Mouse (Mus musculus): ENCODE data around the gene Pnkd. TPM values are rescaled to one million over a fixed set of nuclear protein-coding genes. Genes with fewer than 3 reads are reported as not detected.
A peak's percentile ranks its signal among the peaks of the same experiment; 100 is the strongest.

The Pnkd gene
- total and polyA plus RNA-seq, 3 experiments: 45.5 to 318 (median 154) TPM

DNA sequence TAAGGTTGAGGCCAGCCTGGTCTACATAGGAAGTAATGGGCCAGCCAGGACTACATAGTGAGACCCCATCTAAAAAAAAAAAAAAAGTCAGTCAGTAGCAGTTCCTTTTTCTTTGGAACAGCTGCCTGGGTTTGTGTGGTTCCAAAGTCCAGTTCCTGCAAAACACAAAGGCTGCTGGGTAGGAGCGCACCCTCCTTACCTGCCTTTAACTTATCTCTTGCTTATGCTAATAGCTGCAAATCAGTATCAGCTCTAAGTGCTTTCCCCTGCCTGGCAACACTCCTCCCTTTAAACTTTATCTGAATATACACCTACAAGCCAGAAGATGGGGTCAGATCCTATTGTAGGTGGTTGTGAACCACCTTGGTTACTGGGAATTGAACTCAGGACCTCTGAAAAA, 22.4 kb downstream of the Pnkd start:
- in situ Hi-C loops (cut with MboI; ENCODE audit: low pct_ligation_motif_present, low pct_unique_long_range_greater_than_20kb, low sequenced_read_pairs): loop anchor here (5.0 kb wide), 1 partner anchor 55 kb away; the partner anchor contains the start of gene Catip
- no peak for DNase-seq (ENCODE audit: extremely low read depth)
- Histone ChIP-seq H3K9me3 (replicated peaks; ENCODE audit: low read length) (peaks cover 2% of the 10 kb centered on the region), H3K27me3 (replicated peaks) (no peaks in the 10 kb centered on the region), H3K27ac (ENCODE audit: insufficient read depth, low read depth) (no peak overlapping the region), H3K79me2 (replicated peaks; ENCODE audit: control insufficient read depth, extremely low read depth, insufficient read depth, poor library complexity, severe bottlenecking) (peaks cover 9% of the 10 kb centered on the region), H3K4me2 (ENCODE audit: insufficient read depth, low read depth, poor library complexity, severe bottlenecking) (no peak overlapping the region), H3K36me3 (replicated peaks in 1 of 2; ENCODE audit: control insufficient read depth in 1 of 2, insufficient read depth in 1 of 2, low read length in 1 of 2) (peaks cover 0 to 2% of the 10 kb centered on the region in 2 experiments), H3K4me3 (replicated peaks in 1 of 3; ENCODE audit: low read depth in 2 of 3, low read length in 2 of 3, poor library complexity in 1 of 3) (no peak overlapping the region), H3K9ac (ENCODE audit: insufficient read depth, low read depth) (no peak overlapping the region), H3K4me1 (ENCODE audit: control insufficient read depth in 1 of 2, insufficient read depth in 2 of 2) (peaks cover 6 to 50% of the 10 kb centered on the region in 2 experiments)
- dilution Hi-C loops (cut with MboI; ENCODE audit: extremely low pct_ligation_motif_present, extremely low pct_unique_long_range_greater_than_20kb, low sequenced_read_pairs): no loop called here
- TF ChIP-seq NRF1 (IDR thresholded peaks at IDR 0.05; ENCODE audit: low read depth, low read length): no peak
- TF ChIP-seq ZNF384 (IDR thresholded peaks at IDR 0.05; ENCODE audit: low read depth, low read length): peak; percentile 39; the same call in 1 of the 2 replicates

GRCm38 (mm10) chr1:74308001-74308964, 23.6 kb downstream of the Pnkd start:
- H3K27me3 ChIP-seq (replicated peaks): no peaks in the 10 kb centered on the region
- H3K4me2 ChIP-seq (ENCODE audit: insufficient read depth, low read depth, poor library complexity, severe bottlenecking): no peak overlapping the region
- in situ Hi-C loops (cut with MboI; ENCODE audit: low pct_ligation_motif_present, low pct_unique_long_range_greater_than_20kb, low sequenced_read_pairs) (loop anchor here (5.0 kb wide), 1 partner anchor 54 kb away; the partner anchor contains the start of gene Catip), dilution Hi-C loops (cut with MboI; ENCODE audit: extremely low pct_ligation_motif_present, extremely low pct_unique_long_range_greater_than_20kb, low sequenced_read_pairs) (no loop called here)
- peaks cover 2% of the 10 kb centered on the region for H3K9me3 ChIP-seq (replicated peaks; ENCODE audit: low read length)
- no peaks in the 10 kb centered on the region for H3K36me3 ChIP-seq (replicated peaks in 1 of 2; ENCODE audit: control insufficient read depth in 1 of 2, insufficient read depth in 1 of 2, low read length in 1 of 2)
- H3K4me3 ChIP-seq (replicated peaks in 1 of 3; ENCODE audit: low read depth in 2 of 3, low read length in 2 of 3, poor library complexity in 1 of 3): no peak overlapping the region
- H3K9ac ChIP-seq (ENCODE audit: insufficient read depth, low read depth): no peak overlapping the region
- no peak for DNase-seq (ENCODE audit: extremely low read depth)
- peaks cover 11 to 53% of the 10 kb centered on the region in 2 experiments for H3K4me1 ChIP-seq (ENCODE audit: control insufficient read depth in 1 of 2, insufficient read depth in 2 of 2)
- H3K27ac ChIP-seq (ENCODE audit: insufficient read depth, low read depth): no peak overlapping the region
- H3K79me2 ChIP-seq (replicated peaks; ENCODE audit: control insufficient read depth, extremely low read depth, insufficient read depth, poor library complexity, severe bottlenecking): no peaks in the 10 kb centered on the region
- TF ChIP-seq CHD1 (IDR thresholded peaks at IDR 0.05; ENCODE audit: low read depth, low read length) (no peak), ZMIZ1 (IDR thresholded peaks at IDR 0.05; ENCODE audit: low read depth, low read length) (no peak), USF1 (IDR thresholded peaks at IDR 0.05; ENCODE audit: low read depth, low read length) (no peak), MAFK (IDR thresholded peaks at IDR 0.05; ENCODE audit: insufficient replicate concordance, low read length) (no peak), PAX5 (IDR thresholded peaks at IDR 0.05; ENCODE audit: low read length) (no peak), CTCF (conservative IDR thresholded peaks at IDR 0.05 in 1 of 2, IDR thresholded peaks at IDR 0.05 in 1 of 2; ENCODE audit: low read depth in 2 of 2, low read length in 2 of 2) (no peak), UBTF (IDR thresholded peaks at IDR 0.05; ENCODE audit: low read depth, low read length) (no peak), SMC3 (IDR thresholded peaks at IDR 0.05; ENCODE audit: low read depth, low read length) (no peak), MXI1 (IDR thresholded peaks at IDR 0.05; ENCODE audit: low read depth, low read length) (no peak), ETS1 (conservative IDR thresholded peaks at IDR 0.05; ENCODE audit: low read depth, low read length) (no peak), CHD2 (IDR thresholded peaks at IDR 0.05; ENCODE audit: low read length) (no peak), IRF4 (IDR thresholded peaks at IDR 0.05; ENCODE audit: low read depth, low read length) (no peak), NRF1 (IDR thresholded peaks at IDR 0.05; ENCODE audit: low read depth, low read length) (no peak), EP300 (IDR thresholded peaks at IDR 0.05; ENCODE audit: low read length) (no peak), BHLHE40 (IDR thresholded peaks at IDR 0.05; ENCODE audit: low read depth, low read length) (no peak), RCOR1 (conservative IDR thresholded peaks at IDR 0.05; ENCODE audit: low read depth, low read length) (no peak), RAD21 (IDR thresholded peaks at IDR 0.05; ENCODE audit: low read depth, low read length) (no peak), E2F4 (IDR thresholded peaks at IDR 0.05; ENCODE audit: insufficient replicate concordance, low read depth, low read length) (no peak)
